Mouse (Mus musculus) erythroblast, adult 5-6 weeks (primary cell): Measurements from ENCODE around the gene Pramel7. TPM values are rescaled to one million over a fixed set of nuclear protein-coding genes. Genes with fewer than 3 reads are reported as not detected.
"Not testable (repeated sequence)": the region's sequence is repeated elsewhere in the genome, so short reads cannot be mapped to it uniquely, and the experiment has no call there.

Experiments
- ATAC-seq: replicated peaks from 2 replicates; pipeline ENCODE4 v1.8.0; 2016; ENCODE audit warnings: moderate number of reproducible peaks, mild to moderate bottlenecking, moderate TSS enrichment, inconsistent platforms; ENCODE audit not compliant: poor library complexity, low FRiP score, severe bottlenecking
- total RNA-seq, 2 experiments: library from RNA; stranded (forward) in 1 of 2; stranded (reverse) in 1 of 2; fragments of 150-400 nt in 1 of 2; fragments of 200-764, 138-1000 nt in 1 of 2; gene quantifications; 2 replicates each; pipeline versions ENCODE4 v1.2.3 to v1.2.4; 2015 to 2017; ENCODE audit warnings: low replicate concordance in 2 of 2

The Pramel7 gene
- total RNA-seq (2015; ENCODE audit: low replicate concordance) (not detected in 2 replicates), total RNA-seq (2017; ENCODE audit: low replicate concordance) (not detected in 2 replicates)

GRCm38 (mm10) chr2:87496993-87497392, at the start of gene Pramel7:
Pramel7 (minus strand) TSS chr2:87497093.
- not testable (repeated sequence) for ATAC-seq

GRCm38 (mm10) chr2:87545442-87545841, 48.5 kb upstream of the Pramel7 start, which contains the start of gene Olfr1128:
Olfr1128 (minus strand) TSS chr2:87545542.
- ATAC-seq: no peak

GRCm38 (mm10) chr2:87534826-87535225, 37.9 kb upstream of the Pramel7 start:
- no peak for ATAC-seq

- ATAC-seq: no peak
Measured at GRCm38 (mm10) chr2:87531496-87531895, 34.6 kb upstream of the Pramel7 start, which contains the start of gene Olfr153. Olfr153 (plus strand) TSS chr2:87531796.

GRCm38 (mm10) chr2:87525899-87526616, 29.2 kb upstream of the Pramel7 start:
- ATAC-seq: peak; percentile 64; the same call in 1 of the 2 replicates

GRCm38 (mm10) chr2:87520651-87521050, 23.8 kb upstream of the Pramel7 start:
- ATAC-seq: no peak

- no peak for ATAC-seq
Measured at GRCm38 (mm10) chr2:87516581-87516980, 19.7 kb upstream of the Pramel7 start.

GRCm38 (mm10) chr2:87515457-87516060, 18.7 kb upstream of the Pramel7 start:
- no peak for ATAC-seq

- no peak for ATAC-seq
Measured at GRCm38 (mm10) chr2:87515046-87515445, 18.2 kb upstream of the Pramel7 start.

GRCm38 (mm10) chr2:87506265-87506664, 9.4 kb upstream of the Pramel7 start, which contains the start of gene Pramel6:
Pramel6 (plus strand) TSS chr2:87506565.
- ATAC-seq: no peak

- no peak for ATAC-seq
Measured at GRCm38 (mm10) chr2:87482276-87482675, 14.6 kb downstream of the Pramel7 start.

GRCm38 (mm10) chr2:87481158-87481557, 15.7 kb downstream of the Pramel7 start:
- ATAC-seq: no peak

GRCm38 (mm10) chr2:87480207-87480606, 16.7 kb downstream of the Pramel7 start:
- no peak for ATAC-seq

- ATAC-seq: no peak
Measured at GRCm38 (mm10) chr2:87461769-87462168, 35.1 kb downstream of the Pramel7 start.

GRCm38 (mm10) chr2:87453662-87454061, 43.2 kb downstream of the Pramel7 start, which contains the start of gene Olfr1126:
Olfr1126 (plus strand) TSS chr2:87453962.
- no peak for ATAC-seq

Other genes with a start within 250 kb of the Pramel7 start
- not detected in 2 replicates for gene Olfr1115, start 249.1 kb downstream of the Pramel7 start, total RNA-seq (2015; ENCODE audit: low replicate concordance)
- gene Olfr1115, start 249.1 kb downstream of the Pramel7 start, total RNA-seq (2017; ENCODE audit: low replicate concordance): 0.70 TPM in 1 of 2 replicates, not detected in the other
- not detected in 2 replicates for gene Olfr1116, start 229.6 kb downstream of the Pramel7 start, total RNA-seq (2015; ENCODE audit: low replicate concordance)
- under 0.01 TPM in 1 of 2 replicates, not detected in the other for gene Olfr1116, start 229.6 kb downstream of the Pramel7 start, total RNA-seq (2017; ENCODE audit: low replicate concordance)
- gene Olfr1118, start 189.5 kb downstream of the Pramel7 start, total RNA-seq (2015; ENCODE audit: low replicate concordance): not detected in 2 replicates
- not detected in 2 replicates for gene Olfr1118, start 189.5 kb downstream of the Pramel7 start, total RNA-seq (2017; ENCODE audit: low replicate concordance)
- not detected in 2 replicates for gene Olfr1120, start 142.3 kb downstream of the Pramel7 start, total RNA-seq (2015; ENCODE audit: low replicate concordance)
- not detected in 2 replicates for gene Olfr1120, start 142.3 kb downstream of the Pramel7 start, total RNA-seq (2017; ENCODE audit: low replicate concordance)
- gene Olfr1121, start 127.2 kb downstream of the Pramel7 start, total RNA-seq (2015; ENCODE audit: low replicate concordance): not detected in 2 replicates
- not detected in 2 replicates for gene Olfr1121, start 127.2 kb downstream of the Pramel7 start, total RNA-seq (2017; ENCODE audit: low replicate concordance)
- gene Olfr1122, start 111.2 kb downstream of the Pramel7 start, total RNA-seq (2015; ENCODE audit: low replicate concordance): not detected in 2 replicates
- gene Olfr1122, start 111.2 kb downstream of the Pramel7 start, total RNA-seq (2017; ENCODE audit: low replicate concordance): 0.09 TPM in 1 of 2 replicates, not detected in the other
- not detected in 2 replicates for gene Olfr1123, start 80.5 kb downstream of the Pramel7 start, total RNA-seq (2015; ENCODE audit: low replicate concordance)
- gene Olfr1123, start 80.5 kb downstream of the Pramel7 start, total RNA-seq (2017; ENCODE audit: low replicate concordance): not detected in 2 replicates
- not detected in 2 replicates for gene Olfr1124, start 66.8 kb downstream of the Pramel7 start, total RNA-seq (2015; ENCODE audit: low replicate concordance)
- gene Olfr1124, start 66.8 kb downstream of the Pramel7 start, total RNA-seq (2017; ENCODE audit: low replicate concordance): not detected in 2 replicates
- not detected in 2 replicates for gene Olfr1126, start 43.1 kb downstream of the Pramel7 start, total RNA-seq (2015; ENCODE audit: low replicate concordance)
- 2.6 TPM in 1 of 2 replicates, not detected in the other for gene Olfr1126, start 43.1 kb downstream of the Pramel7 start, total RNA-seq (2017; ENCODE audit: low replicate concordance)
- gene Pramel6, start 9.5 kb upstream of the Pramel7 start, total RNA-seq (2015; ENCODE audit: low replicate concordance): not detected in 2 replicates
- gene Pramel6, start 9.5 kb upstream of the Pramel7 start, total RNA-seq (2017; ENCODE audit: low replicate concordance): not detected in 2 replicates
- gene Olfr153, start 34.7 kb upstream of the Pramel7 start, total RNA-seq (2015; ENCODE audit: low replicate concordance): 1.5 TPM in 1 of 2 replicates, not detected in the other
- not detected in 2 replicates for gene Olfr153, start 34.7 kb upstream of the Pramel7 start, total RNA-seq (2017; ENCODE audit: low replicate concordance)
- gene Olfr1128, start 48.4 kb upstream of the Pramel7 start, total RNA-seq (2015; ENCODE audit: low replicate concordance): not detected in 2 replicates
- not detected in 2 replicates for gene Olfr1128, start 48.4 kb upstream of the Pramel7 start, total RNA-seq (2017; ENCODE audit: low replicate concordance)
- not detected in 2 replicates for gene Olfr1129, start 76.8 kb upstream of the Pramel7 start, total RNA-seq (2015; ENCODE audit: low replicate concordance)
- not detected in 2 replicates for gene Olfr1129, start 76.8 kb upstream of the Pramel7 start, total RNA-seq (2017; ENCODE audit: low replicate concordance)
- gene Olfr1130, start 109.1 kb upstream of the Pramel7 start, total RNA-seq (2015; ENCODE audit: low replicate concordance): not detected in 2 replicates
- gene Olfr1130, start 109.1 kb upstream of the Pramel7 start, total RNA-seq (2017; ENCODE audit: low replicate concordance): not detected in 2 replicates
- gene Olfr1131, start 130.0 kb upstream of the Pramel7 start, total RNA-seq (2015; ENCODE audit: low replicate concordance): not detected in 2 replicates
- gene Olfr1131, start 130.0 kb upstream of the Pramel7 start, total RNA-seq (2017; ENCODE audit: low replicate concordance): not detected in 2 replicates
- not detected in 2 replicates for gene Olfr1132, start 140.4 kb upstream of the Pramel7 start, total RNA-seq (2015; ENCODE audit: low replicate concordance)
- 0.85 TPM in 1 of 2 replicates, not detected in the other for gene Olfr1132, start 140.4 kb upstream of the Pramel7 start, total RNA-seq (2017; ENCODE audit: low replicate concordance)
- gene Olfr1133, start 150.3 kb upstream of the Pramel7 start, total RNA-seq (2015; ENCODE audit: low replicate concordance): not detected in 2 replicates
- gene Olfr1133, start 150.3 kb upstream of the Pramel7 start, total RNA-seq (2017; ENCODE audit: low replicate concordance): not detected in 2 replicates
- not detected in 2 replicates for gene Olfr1134, start 161.4 kb upstream of the Pramel7 start, total RNA-seq (2015; ENCODE audit: low replicate concordance)
- not detected in 2 replicates for gene Olfr1134, start 161.4 kb upstream of the Pramel7 start, total RNA-seq (2017; ENCODE audit: low replicate concordance)
- gene Olfr1135, start 176.6 kb upstream of the Pramel7 start, total RNA-seq (2015; ENCODE audit: low replicate concordance): not detected in 2 replicates
- not detected in 2 replicates for gene Olfr1135, start 176.6 kb upstream of the Pramel7 start, total RNA-seq (2017; ENCODE audit: low replicate concordance)
- gene Olfr1136, start 196.9 kb upstream of the Pramel7 start, total RNA-seq (2015; ENCODE audit: low replicate concordance): not detected in 2 replicates
- not detected in 2 replicates for gene Olfr1136, start 196.9 kb upstream of the Pramel7 start, total RNA-seq (2017; ENCODE audit: low replicate concordance)
- not detected in 2 replicates for gene Olfr1137, start 216.1 kb upstream of the Pramel7 start, total RNA-seq (2015; ENCODE audit: low replicate concordance)
- 0.98 TPM in 1 of 2 replicates, not detected in the other for gene Olfr1137, start 216.1 kb upstream of the Pramel7 start, total RNA-seq (2017; ENCODE audit: low replicate concordance)
- gene Olfr1138, start 242.9 kb upstream of the Pramel7 start, total RNA-seq (2015; ENCODE audit: low replicate concordance): not detected in 2 replicates
- gene Olfr1138, start 242.9 kb upstream of the Pramel7 start, total RNA-seq (2017; ENCODE audit: low replicate concordance): not detected in 2 replicates
- not detected in 2 replicates for gene Olfr1140, start 246.7 kb upstream of the Pramel7 start, total RNA-seq (2015; ENCODE audit: low replicate concordance)
- gene Olfr1140, start 246.7 kb upstream of the Pramel7 start, total RNA-seq (2017; ENCODE audit: low replicate concordance): not detected in 2 replicates